Mouse (Mus musculus): Measurements from ENCODE around the gene Phka2.

Gene Phka2

DNA sequence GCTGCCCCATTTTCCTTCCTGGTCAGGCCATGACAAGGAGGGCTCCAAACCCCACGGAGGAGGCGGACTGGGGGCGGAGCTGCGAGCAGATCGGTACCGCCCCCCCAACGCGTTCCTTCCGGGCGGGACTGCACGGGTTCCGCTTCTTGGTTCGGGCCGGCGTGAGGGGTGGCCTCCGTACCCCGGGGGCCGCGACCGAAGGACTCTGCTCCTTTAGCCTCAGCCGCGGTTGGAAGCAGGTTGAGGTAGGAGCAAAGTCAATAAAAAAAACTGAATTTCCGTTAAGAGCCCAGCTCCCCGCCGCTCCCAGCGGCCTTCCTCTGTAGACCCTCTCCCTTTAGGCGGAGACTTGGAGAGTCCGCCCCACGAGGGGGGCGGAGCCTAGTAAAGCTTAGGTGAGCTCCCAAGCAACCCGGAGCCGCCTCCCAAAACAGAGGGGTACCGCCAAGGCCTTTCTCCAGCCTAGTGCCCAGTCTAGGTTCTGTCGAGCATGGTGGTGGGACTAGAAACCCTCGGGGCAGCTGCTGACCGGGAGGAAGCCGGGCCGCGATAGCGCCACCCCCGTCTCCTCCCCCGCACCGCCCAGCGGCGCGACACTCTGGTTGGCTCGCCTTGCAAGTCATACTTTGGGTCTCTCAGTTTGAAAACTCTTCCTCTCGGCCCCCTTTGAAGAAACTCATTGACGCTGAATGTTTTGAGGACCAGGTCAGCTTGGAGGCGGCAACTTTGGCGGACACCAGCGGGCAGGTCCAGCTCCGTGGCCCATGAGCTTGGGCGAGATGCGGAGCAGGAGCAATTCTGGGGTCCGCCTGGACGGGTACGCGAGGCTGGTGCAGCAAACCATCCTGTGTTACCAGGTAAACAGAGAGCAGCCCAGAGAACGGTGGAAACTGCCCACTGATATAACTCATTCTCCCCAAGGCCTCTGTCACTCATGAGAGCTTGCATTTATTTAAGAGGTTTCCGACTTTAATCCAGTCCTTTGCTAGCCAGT, at the start of gene Phka2:
Gene Phka2, plus strand, starts transcription at position 119 of the 994 bp plus-strand sequence.
- peak; percentile 56 for DNase-seq (ENCODE audit: low read depth)

GRCm38 (mm10) chrX:160455686-160456085, 46.3 kb upstream of the Phka2 start:
- DNase-seq (ENCODE audit: low read depth) = no peak

DNA sequence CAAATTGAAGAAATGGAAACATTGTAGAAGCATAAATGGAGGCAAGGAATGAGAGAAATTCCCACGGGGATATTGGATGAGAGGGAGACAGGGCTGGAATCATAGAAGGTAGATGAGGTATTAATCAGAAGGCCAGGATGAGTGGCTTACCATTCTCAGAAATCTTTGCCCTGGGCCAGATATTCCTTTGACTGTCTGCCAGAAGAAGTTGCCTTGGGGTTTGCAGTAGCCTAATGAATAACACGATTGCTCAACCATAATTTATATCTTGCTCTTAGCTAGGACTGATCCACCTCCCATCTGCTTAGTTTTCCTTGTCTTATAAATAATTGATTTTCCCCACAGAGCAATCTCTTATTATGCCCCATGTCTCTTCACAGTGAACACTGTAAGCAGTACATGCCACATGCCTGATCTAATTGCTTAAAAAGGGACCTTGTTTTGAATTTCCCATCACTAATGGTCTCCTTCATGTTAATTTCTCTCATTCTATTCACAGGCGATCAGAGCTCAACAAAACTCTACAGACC, 30.6 kb upstream of the Phka2 start:
- no peak for DNase-seq (ENCODE audit: low read depth)

DNA sequence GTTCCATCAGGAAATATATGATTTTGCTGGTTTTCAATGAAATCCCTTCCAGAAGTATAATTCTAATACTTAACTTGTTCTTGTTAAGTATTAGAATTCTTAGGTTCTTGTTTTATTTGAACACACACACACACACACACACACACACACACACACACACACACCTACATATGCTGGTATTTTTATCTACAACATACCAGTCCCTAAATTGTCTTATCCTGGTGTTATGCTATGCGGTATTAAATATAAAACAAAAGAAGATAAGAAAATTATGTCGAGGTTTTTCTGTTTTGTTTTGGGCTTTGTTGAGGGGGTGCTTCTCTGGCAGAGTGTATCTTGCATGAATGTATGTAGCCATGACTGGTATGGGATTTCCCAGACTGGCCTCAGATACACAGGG, 12.2 kb upstream of the Phka2 start:
- no peak for DNase-seq (ENCODE audit: low read depth)

DNA sequence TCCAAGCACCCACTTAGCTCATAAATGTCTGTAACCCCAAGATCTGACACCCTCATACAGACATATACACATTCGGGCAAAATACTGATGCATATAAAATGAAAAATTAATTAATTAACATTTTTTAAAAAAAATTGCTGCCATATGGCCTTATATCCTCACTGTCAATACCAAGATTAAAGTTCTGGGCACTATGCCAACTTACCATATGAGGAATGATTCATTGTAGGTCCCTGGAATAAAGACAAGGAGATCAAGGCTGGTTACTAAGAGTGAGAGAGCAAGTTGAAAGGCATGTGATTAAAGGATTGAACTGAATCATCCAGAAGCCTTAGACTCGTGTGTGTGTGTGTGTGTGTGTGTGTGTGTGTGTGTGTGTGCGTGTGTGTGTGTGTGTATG, 7.6 kb upstream of the Phka2 start:
- no peak for DNase-seq (ENCODE audit: low read depth)

GRCm38 (mm10) chrX:160494921-160495320, 7.0 kb upstream of the Phka2 start:
- DNase-seq (ENCODE audit: low read depth) = no peak

GRCm38 (mm10) chrX:160496473-160496872, 5.5 kb upstream of the Phka2 start:
- no peak for DNase-seq (ENCODE audit: low read depth)

DNA sequence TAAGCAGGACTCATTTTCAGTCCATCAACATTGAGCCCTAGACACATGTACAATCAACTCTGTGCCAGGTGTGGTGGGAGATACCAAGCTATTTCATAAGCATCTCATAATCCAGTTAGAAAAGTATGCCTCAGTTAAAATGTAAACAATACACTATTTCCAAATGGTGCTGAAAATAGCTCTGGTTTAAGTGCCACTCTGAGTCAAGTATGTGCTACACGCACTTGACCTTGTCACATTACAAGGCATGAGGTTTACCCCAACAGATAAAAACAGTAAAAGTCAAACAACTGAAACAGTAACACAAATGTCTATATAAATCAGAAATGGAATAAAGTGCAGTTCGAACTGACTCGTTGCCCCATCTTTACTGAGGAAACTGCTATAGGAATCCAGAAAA, 871 bp upstream of the Phka2 start:
- DNase-seq (ENCODE audit: low read depth) = no peak

DNA sequence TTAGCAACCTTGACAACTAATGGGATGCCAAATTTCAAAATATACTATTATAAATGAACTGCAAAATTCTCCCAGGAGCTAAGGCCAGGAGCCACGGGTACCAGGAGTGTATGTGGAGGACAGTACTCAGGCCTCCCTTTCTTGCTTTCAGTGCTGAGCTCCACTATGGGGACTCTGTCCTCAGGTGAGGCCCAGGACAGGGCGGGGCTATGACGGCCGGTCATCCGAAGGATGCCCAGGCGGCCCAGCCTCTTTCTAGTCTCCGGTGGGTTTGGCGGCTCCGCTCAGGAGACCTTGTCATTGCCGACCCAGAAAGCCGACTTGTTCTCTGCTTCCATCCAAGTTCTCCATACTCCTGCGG, 299 bp upstream of the Phka2 start:
- DNase-seq (ENCODE audit: low read depth) = no peak

DNA sequence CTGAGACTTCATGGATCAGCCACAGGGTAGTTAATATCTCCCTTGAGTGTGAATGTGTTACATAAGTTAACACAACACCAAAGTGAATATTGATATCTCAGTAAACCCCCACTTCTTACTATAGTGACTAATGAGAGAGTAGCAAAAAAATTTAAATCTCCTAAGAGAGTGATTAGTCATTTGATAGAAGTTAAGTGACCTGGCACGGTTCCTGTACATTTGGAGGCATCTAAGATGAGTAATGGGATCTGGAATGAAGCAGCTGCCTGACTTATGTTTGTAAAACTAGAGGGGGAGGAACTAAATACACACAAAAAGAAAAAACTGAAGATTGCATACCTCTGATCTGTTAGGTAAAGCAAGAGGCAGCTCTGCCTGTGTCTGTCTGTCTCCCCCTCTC, 7.1 kb downstream of the Phka2 start:
- no peak for DNase-seq (ENCODE audit: low read depth)

DNA sequence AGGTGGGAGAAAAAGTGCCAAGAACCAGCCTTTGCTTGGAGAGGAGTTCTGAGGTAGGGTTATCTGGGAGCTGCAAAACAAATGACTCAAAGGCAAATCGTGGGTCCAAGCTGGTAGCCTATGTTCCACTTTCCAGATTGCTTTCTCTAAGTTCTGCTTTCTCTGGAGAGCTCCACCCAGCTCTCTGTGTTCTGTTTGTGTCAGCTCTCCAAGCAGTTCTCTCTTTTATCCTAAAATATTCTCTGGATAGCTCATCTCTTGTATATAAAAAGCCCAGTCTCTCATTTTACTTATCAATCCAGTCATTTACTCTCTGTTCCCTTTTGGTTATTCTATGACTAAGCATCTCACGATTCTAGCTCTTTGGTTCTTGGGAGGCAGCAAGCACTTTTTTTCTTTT, 8.2 kb downstream of the Phka2 start:
- DNase-seq (ENCODE audit: low read depth) = no peak

DNA sequence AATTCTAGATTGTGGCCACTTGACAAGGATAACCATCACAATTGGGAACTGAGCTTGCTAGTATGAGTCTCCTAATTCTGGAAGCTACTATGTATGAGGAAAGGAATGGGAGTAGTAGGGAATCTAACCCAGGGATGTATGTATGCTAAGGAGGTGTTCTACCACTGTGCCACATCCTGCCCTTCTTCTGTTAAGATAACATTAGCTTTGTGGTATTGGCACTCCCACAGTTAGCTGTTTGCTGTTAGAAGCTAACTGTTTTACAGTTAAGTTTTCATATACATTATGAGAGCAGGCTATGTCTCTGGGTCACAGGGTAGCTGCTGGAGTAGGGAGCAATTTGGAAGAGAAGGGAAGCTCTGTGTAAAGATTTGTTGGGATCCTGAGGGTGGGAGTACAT, 14.1 kb downstream of the Phka2 start:
- no peak for DNase-seq (ENCODE audit: low read depth)

DNA sequence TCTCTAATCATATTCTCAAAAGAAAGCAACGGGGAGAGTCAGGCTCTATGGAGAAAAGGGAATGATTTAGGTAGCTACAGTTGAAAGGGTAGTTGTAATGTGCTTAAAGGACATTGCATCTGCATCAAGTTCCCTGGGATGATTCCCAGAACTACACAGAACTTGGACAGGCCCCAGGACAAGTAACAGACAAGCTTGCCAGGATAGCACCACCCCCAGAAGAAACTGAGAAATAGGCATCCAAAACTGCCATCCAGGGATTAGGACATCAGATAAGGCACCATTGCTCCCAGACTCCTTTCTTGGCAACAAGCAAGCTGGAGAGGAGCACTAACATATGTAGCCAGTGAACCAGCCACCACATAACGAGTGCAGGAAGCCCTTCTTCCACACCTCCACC, 40.8 kb downstream of the Phka2 start:
- no peak for DNase-seq (ENCODE audit: low read depth)

DNA sequence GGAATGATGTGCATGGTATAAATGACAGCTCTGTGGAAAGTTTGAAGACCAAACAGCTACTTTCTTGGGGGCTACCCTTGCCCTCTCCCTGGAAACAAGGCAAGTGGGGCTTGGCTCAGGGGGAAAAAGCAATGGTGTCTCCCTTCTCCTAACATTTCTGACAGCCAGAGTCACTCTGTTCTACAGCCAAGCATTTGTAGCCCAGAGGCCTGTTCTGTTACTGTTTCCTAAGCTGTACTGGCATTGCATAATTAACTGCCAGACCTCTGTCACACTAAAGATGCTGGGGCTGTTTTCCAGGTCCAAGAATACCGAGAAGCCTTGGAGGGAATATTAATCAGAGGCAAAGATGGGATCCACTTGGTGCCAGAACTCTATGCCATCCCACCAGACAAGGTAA, 46.9 kb downstream of the Phka2 start:
- no peak for DNase-seq (ENCODE audit: low read depth)

GRCm38 (mm10) chrX:160552066-160552465, 50.1 kb downstream of the Phka2 start:
- DNase-seq (ENCODE audit: low read depth) = no peak

GRCm38 (mm10) chrX:160583589-160583988, 81.6 kb downstream of the Phka2 start:
- no peak for DNase-seq (ENCODE audit: low read depth)

- no peak for DNase-seq (ENCODE audit: low read depth)
Observed at GRCm38 (mm10) chrX:160584148-160584838, 82.3 kb downstream of the Phka2 start.

GRCm38 (mm10) chrX:160585110-160585509, 83.1 kb downstream of the Phka2 start:
- no peak for DNase-seq (ENCODE audit: low read depth)

GRCm38 (mm10) chrX:160588523-160588922, 86.6 kb downstream of the Phka2 start:
- no peak for DNase-seq (ENCODE audit: low read depth)

GRCm38 (mm10) chrX:160590147-160590546, 88.2 kb downstream of the Phka2 start:
- no peak for DNase-seq (ENCODE audit: low read depth)

DNA sequence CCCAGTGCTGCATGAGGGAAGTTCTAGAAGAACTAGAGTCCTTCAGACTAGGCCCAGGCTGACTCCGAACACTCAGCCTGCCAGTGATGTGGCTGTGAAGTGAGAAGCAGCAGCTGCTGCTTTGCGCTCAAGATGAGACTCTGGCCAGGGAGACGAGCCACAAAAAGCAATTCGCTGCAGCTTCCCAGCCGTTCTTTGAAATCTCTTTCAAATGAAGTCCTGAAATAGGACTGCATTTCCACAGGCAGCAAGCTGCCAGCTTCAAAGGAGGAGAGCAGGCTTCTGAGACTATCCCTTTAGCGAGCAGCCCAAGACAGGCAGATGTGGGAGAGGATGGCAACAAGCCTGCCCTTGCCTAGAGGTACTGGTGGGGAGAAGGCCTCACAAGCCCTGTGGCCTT, 91.0 kb downstream of the Phka2 start:
- DNase-seq (ENCODE audit: low read depth) = no peak

DNA sequence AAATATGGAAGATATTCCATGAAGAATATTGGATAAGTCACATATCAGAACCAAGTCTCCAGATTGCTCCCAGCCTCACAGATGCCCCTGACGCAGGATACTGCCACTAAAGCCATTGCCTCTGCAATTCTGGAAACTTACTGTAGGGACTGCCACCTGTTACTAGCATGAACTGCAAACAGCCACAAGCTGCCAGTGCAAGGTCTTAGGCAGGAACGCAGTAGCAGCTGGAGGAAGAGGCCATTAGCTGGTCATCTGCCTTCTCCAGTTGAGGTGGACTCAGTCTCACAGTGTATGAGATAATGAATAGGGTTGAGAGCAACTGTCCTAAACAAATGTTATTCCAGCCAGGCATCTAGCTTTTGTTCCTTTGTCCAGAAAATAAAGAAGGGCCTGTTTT, 96.1 kb downstream of the Phka2 start:
- DNase-seq (ENCODE audit: low read depth) = no peak
